Comparison of ENCODE assay signal across 29 mouse cellular contexts in genomic region chr17:88556688-88557087, GRCm38 (mm10). TPM values are rescaled to one million over a fixed set of nuclear protein-coding genes. Genes with fewer than 3 reads are reported as not detected.
A peak's percentile ranks its signal among the peaks of the same experiment; 100 is the strongest.
DNase-seq lines count a peak whose midpoint lies in the region; ATAC-seq and TF ChIP-seq lines count a peak whose summit lies in the region.
"Had no signal": no experiment of that assay in that cellular context is flagged by ENCODE, and none has a peak within 500 bp of the region (broad histone marks: within the 10 kb centered on the region; RNA-seq: fewer than 3 reads in every experiment).

No protein-coding gene starts in this region.

- no peaks in the 10 kb centered on the region for H3K27me3 ChIP-seq in heart, postnatal 0 days (ENCODE audit: control insufficient read depth, insufficient read depth, low read length)
- H3K27me3 ChIP-seq in heart, embryonic 11.5 days (ENCODE audit: control insufficient read depth, insufficient read depth, low read length) = no peaks in the 10 kb centered on the region
- no peaks in the 10 kb centered on the region for H3K27me3 ChIP-seq in midbrain, postnatal 0 days (ENCODE audit: insufficient read depth, low read length)
- no peaks in the 10 kb centered on the region for H3K27me3 ChIP-seq in midbrain, embryonic 14.5 days (ENCODE audit: control insufficient read depth, insufficient read depth, low read length)
- H3K27me3 ChIP-seq in stomach, postnatal 0 days (ENCODE audit: control insufficient read depth, insufficient read depth, low read length) = no peaks in the 10 kb centered on the region
- H3K27me3 ChIP-seq: heart, embryonic 12.5 days; hindbrain, embryonic 13.5 days; intestine, embryonic 15.5 days; Patski had no signal

- H3K4me2 ChIP-seq in heart, postnatal 0 days (ENCODE audit: low read depth, low read length) = no peak overlapping the region
- H3K4me2 ChIP-seq in heart, embryonic 11.5 days = no peak overlapping the region
- no peak overlapping the region for H3K4me2 ChIP-seq in midbrain, postnatal 0 days (ENCODE audit: low read depth, low read length, poor library complexity, severe bottlenecking)
- no peak overlapping the region for H3K4me2 ChIP-seq in midbrain, embryonic 14.5 days (ENCODE audit: low read length)
- H3K4me2 ChIP-seq in stomach, postnatal 0 days (replicated peaks; ENCODE audit: low read depth) = no peak overlapping the region
- H3K4me2 ChIP-seq: heart, embryonic 12.5 days; hindbrain, embryonic 13.5 days; intestine, embryonic 15.5 days; midbrain, embryonic 11.5 days had no signal

- peaks cover 20% of the 10 kb centered on the region for H3K36me3 ChIP-seq in heart, postnatal 0 days (replicated peaks; ENCODE audit: control insufficient read depth, insufficient read depth, low read length)
- 0 out of 2 replicates have a peak, but pooled peaks cover 3% of the 10 kb centered on the region for H3K36me3 ChIP-seq in heart, embryonic 11.5 days (ENCODE audit: control insufficient read depth, insufficient read depth, low read length)
- peaks cover 23% of the 10 kb centered on the region; the same call in 1 of the 2 replicates for H3K36me3 ChIP-seq in midbrain, postnatal 0 days (ENCODE audit: insufficient read depth, low read length)
- peaks cover 47% of the 10 kb centered on the region for H3K36me3 ChIP-seq in midbrain, embryonic 14.5 days (ENCODE audit: control insufficient read depth, insufficient read depth, low read length)
- H3K36me3 ChIP-seq in stomach, postnatal 0 days (ENCODE audit: control insufficient read depth, insufficient read depth, low read length) = peaks cover 5% of the 10 kb centered on the region; the same call in 1 of the 2 replicates
- H3K36me3 ChIP-seq: intestine, embryonic 15.5 days had no signal

- TF ChIP-seq EP300 in heart, postnatal 0 days (IDR thresholded peaks at IDR 0.05; ENCODE audit: low read depth) = no peak
- TF ChIP-seq EP300 in stomach, postnatal 0 days (optimal IDR thresholded peaks at IDR 0.05) = no peak

- WGBS in heart, postnatal 0 days = 78% methylated on average over 4 of the region's 4 CpGs
- 79% methylated on average over 4 of the region's 4 CpGs for WGBS in heart, embryonic 11.5 days (ENCODE audit: insufficient replicate concordance)
- WGBS in midbrain, postnatal 0 days = 76% methylated on average over 4 of the region's 4 CpGs
- whole genome bisulfite sequencing in midbrain, embryonic 14.5 days = 72% methylated on average over 4 of the region's 4 CpGs
- WGBS in stomach, postnatal 0 days = 85% methylated on average over 4 of the region's 4 CpGs

- no peak overlapping the region for H3K27ac ChIP-seq in heart, postnatal 0 days (ENCODE audit: low read depth)
- no peak overlapping the region for H3K27ac ChIP-seq in heart, embryonic 11.5 days (ENCODE audit: low read depth, low read length)
- H3K27ac ChIP-seq in midbrain, postnatal 0 days (ENCODE audit: low read depth, low read length) = no peak overlapping the region
- H3K27ac ChIP-seq in midbrain, embryonic 14.5 days (replicated peaks; ENCODE audit: low read depth, low read length) = no peak overlapping the region
- H3K27ac ChIP-seq in stomach, postnatal 0 days (replicated peaks) = no peak overlapping the region
- H3K27ac ChIP-seq: hindbrain, embryonic 13.5 days; intestine, embryonic 15.5 days; left cerebral cortex, adult 2 months; limb, embryonic 10.5 days had no signal

- H3K4me1 ChIP-seq in heart, postnatal 0 days (ENCODE audit: control insufficient read depth, insufficient read depth) = no peaks in the 10 kb centered on the region
- peaks cover 8% of the 10 kb centered on the region for H3K4me1 ChIP-seq in heart, embryonic 11.5 days (ENCODE audit: control insufficient read depth, insufficient read depth, low read length)
- H3K4me1 ChIP-seq in midbrain, postnatal 0 days (ENCODE audit: insufficient read depth, low read length) = no peaks in the 10 kb centered on the region
- no peaks in the 10 kb centered on the region for H3K4me1 ChIP-seq in midbrain, embryonic 14.5 days (ENCODE audit: control insufficient read depth, insufficient read depth, low read length)
- H3K4me1 ChIP-seq in stomach, postnatal 0 days (replicated peaks; ENCODE audit: control insufficient read depth, insufficient read depth) = no peaks in the 10 kb centered on the region

- DNase-seq in heart, postnatal 0 days (ENCODE audit: low spot score) = no peak
- no peak for DNase-seq in midbrain, postnatal 0 days (ENCODE audit: low spot score)
- no peak for DNase-seq in midbrain, embryonic 14.5 days
- peak; percentile 52 for DNase-seq in ZHBTc4 (ENCODE audit: low read depth, low spot score)
- DNase-seq in stomach, postnatal 0 days (ENCODE audit: low spot score) = no peak
- no peak for DNase-seq in urinary bladder, adult 2 months (ENCODE audit: low spot score)
- DNase-seq in left cerebral cortex, postnatal 4 days = no peak
- DNase-seq: adrenal gland, postnatal 25 days; cerebellum, adult 9-10 months; gastrocnemius, postnatal 14 days; heart, adult 11 months; heart, postnatal 14 days; kidney, postnatal 4 days; layer of hippocampus, adult 9-11 months; liver; lung, postnatal 10 days; right cerebral cortex, postnatal 14 days; thymus, postnatal 25 days had no signal

- H3K9ac ChIP-seq in heart, postnatal 0 days (replicated peaks; ENCODE audit: low read depth, low read length) = no peak overlapping the region
- H3K9ac ChIP-seq in heart, embryonic 11.5 days (ENCODE audit: low read depth, low read length) = no peak overlapping the region
- H3K9ac ChIP-seq in midbrain, postnatal 0 days (replicated peaks; ENCODE audit: low read length, poor library complexity, severe bottlenecking) = no peak overlapping the region
- H3K9ac ChIP-seq in midbrain, embryonic 14.5 days (replicated peaks; ENCODE audit: low read length) = no peak overlapping the region
- H3K9ac ChIP-seq in stomach, postnatal 0 days (ENCODE audit: low read length) = no peak overlapping the region
- H3K9ac ChIP-seq: heart, embryonic 12.5 days; hindbrain, embryonic 13.5 days; intestine, embryonic 15.5 days had no signal

- no peak for ATAC-seq in heart, postnatal 0 days (ENCODE audit: insufficient read depth, low read depth)
- ATAC-seq in heart, embryonic 11.5 days (replicated peaks; ENCODE audit: insufficient number of reproducible peaks, low FRiP score, low TSS enrichment) = no peak
- no peak for ATAC-seq in midbrain, postnatal 0 days (ENCODE audit: low FRiP score)
- no peak for ATAC-seq in midbrain, embryonic 14.5 days (ENCODE audit: low FRiP score, low TSS enrichment)
- no peak for ATAC-seq in stomach, postnatal 0 days (ENCODE audit: low FRiP score, low TSS enrichment)
- ATAC-seq: forebrain, embryonic 14.5 days; intestine, embryonic 15.5 days; Patski had no signal

- peak; percentile 2; the same call in 1 of the 2 replicates for TF ChIP-seq CTCF in heart, postnatal 0 days (IDR thresholded peaks at IDR 0.05; ENCODE audit: low read depth)
- peak; percentile 25 for TF ChIP-seq CTCF in midbrain, postnatal 0 days (IDR thresholded peaks at IDR 0.05)
- peak; percentile 32 for TF ChIP-seq CTCF in stomach, postnatal 0 days (IDR thresholded peaks at IDR 0.05; ENCODE audit: low read depth)

- intact Hi-C loops in left cerebral cortex, postnatal 4 days (cut with DNase I) = no loop called here

- H3K4me3 ChIP-seq in heart, postnatal 0 days (ENCODE audit: low read depth, low read length) = no peak overlapping the region
- H3K4me3 ChIP-seq in heart, embryonic 11.5 days (ENCODE audit: low read depth, low read length) = no peak overlapping the region
- H3K4me3 ChIP-seq in midbrain, postnatal 0 days (ENCODE audit: low read depth, low read length) = no peak overlapping the region
- no peak overlapping the region for H3K4me3 ChIP-seq in midbrain, embryonic 14.5 days (replicated peaks; ENCODE audit: low read depth, low read length)
- no peak overlapping the region for H3K4me3 ChIP-seq in stomach, postnatal 0 days (ENCODE audit: low read depth, low read length)
- H3K4me3 ChIP-seq: heart, embryonic 12.5 days; hindbrain, embryonic 13.5 days; intestine, embryonic 15.5 days; left cerebral cortex, adult 2 months; limb, embryonic 10.5 days had no signal

- no peaks in the 10 kb centered on the region for H3K9me3 ChIP-seq in heart, postnatal 0 days (replicated peaks; ENCODE audit: control insufficient read depth, low read length)
- H3K9me3 ChIP-seq in heart, embryonic 11.5 days (replicated peaks; ENCODE audit: control insufficient read depth, low read length) = no peaks in the 10 kb centered on the region
- H3K9me3 ChIP-seq in midbrain, postnatal 0 days (ENCODE audit: low read length) = no peaks in the 10 kb centered on the region
- H3K9me3 ChIP-seq in midbrain, embryonic 14.5 days (ENCODE audit: control insufficient read depth, low read length) = no peaks in the 10 kb centered on the region
- no peaks in the 10 kb centered on the region for H3K9me3 ChIP-seq in stomach, postnatal 0 days (ENCODE audit: control insufficient read depth, low read length)
- H3K9me3 ChIP-seq: heart, embryonic 12.5 days; hindbrain, embryonic 13.5 days; intestine, embryonic 15.5 days; limb, embryonic 10.5 days had no signal

RNA-seq across cellular contexts. Expression of gene Ppp1r21, which starts 26.8 kb away (rescaled TPM):
- total RNA-seq in heart, postnatal 0 days (2014; rRNA removed; ENCODE audit: low replicate concordance) = 5.9 and 10.9 TPM in 2 replicates
- polyA plus RNA-seq in heart, postnatal 0 days (2015; fragmentation: Nextera tagmentation; extraction: Ambion mirVana) = 5.8 and 6.6 TPM in 2 replicates
- 15.9 and 16.8 TPM in 2 replicates for polyA plus RNA-seq in heart, embryonic 11.5 days (2014; fragmentation: Nextera tagmentation; extraction: Ambion mirVana)
- total RNA-seq in midbrain, postnatal 0 days (2014; rRNA removed) = 44.1 and 68.7 TPM in 2 replicates
- polyA plus RNA-seq in midbrain, postnatal 0 days (2015; fragmentation: Nextera tagmentation; extraction: Ambion mirVana) = 36.6 and 36.7 TPM in 2 replicates
- 47.2 and 48.6 TPM in 2 replicates for polyA plus RNA-seq in midbrain, embryonic 14.5 days (2014; fragmentation: Nextera tagmentation; extraction: Ambion mirVana)
- polyA plus RNA-seq in stomach, postnatal 0 days (2015; fragmentation: Nextera tagmentation; extraction: Ambion mirVana) = 10.4 and 11.1 TPM in 2 replicates
- polyA plus RNA-seq in urinary bladder, adult 2 months (2012; rRNA removed) = 27.1 and 29.7 TPM in 2 replicates
- 10 to 100 TPM; 71.4 to 71.6 TPM for total RNA-seq in left cerebral cortex, postnatal 4 days (2021)

RNA-seq across cellular contexts. Expression of gene Ston1, which starts 40.8 kb away (rescaled TPM):
- total RNA-seq in heart, postnatal 0 days (2014; rRNA removed; ENCODE audit: low replicate concordance) = 4.2 and 9.0 TPM in 2 replicates
- 3.9 and 4.1 TPM in 2 replicates for polyA plus RNA-seq in heart, postnatal 0 days (2015; fragmentation: Nextera tagmentation; extraction: Ambion mirVana)
- polyA plus RNA-seq in heart, embryonic 11.5 days (2014; fragmentation: Nextera tagmentation; extraction: Ambion mirVana) = 6.9 and 11.1 TPM in 2 replicates
- total RNA-seq in midbrain, postnatal 0 days (2014; rRNA removed) = 4.0 and 5.0 TPM in 2 replicates
- 1.1 and 1.3 TPM in 2 replicates for polyA plus RNA-seq in midbrain, postnatal 0 days (2015; fragmentation: Nextera tagmentation; extraction: Ambion mirVana)
- 1.3 and 1.4 TPM in 2 replicates for polyA plus RNA-seq in midbrain, embryonic 14.5 days (2014; fragmentation: Nextera tagmentation; extraction: Ambion mirVana)
- polyA plus RNA-seq in stomach, postnatal 0 days (2015; fragmentation: Nextera tagmentation; extraction: Ambion mirVana) = 3.1 and 5.1 TPM in 2 replicates
- 28.6 and 38.4 TPM in 2 replicates for polyA plus RNA-seq in urinary bladder, adult 2 months (2012; rRNA removed)
- 10 to 100 TPM in 1 of 2 experiments, 1 to 10 TPM in 1; 9.1 to 11.1 TPM for total RNA-seq in left cerebral cortex, postnatal 4 days (2021)
- total RNA-seq: megakaryocyte progenitor cell, adult 5-6 weeks; monocyte, adult 5-6 weeks had no signal
